ENCODE assay signal across 9 mouse cellular contexts in genomic region chr7:43873237-43873636, GRCm38 (mm10). TPM values are rescaled to one million over a fixed set of nuclear protein-coding genes. Genes with fewer than 3 reads are reported as not detected.
A peak's percentile ranks its signal among the peaks of the same experiment; 100 is the strongest.
DNase-seq lines count a peak whose midpoint lies in the region; ATAC-seq and TF ChIP-seq lines count a peak whose summit lies in the region.
"Had no signal": no experiment of that assay in that cellular context is flagged by ENCODE, and none has a peak within 500 bp of the region (broad histone marks: within the 10 kb centered on the region; RNA-seq: fewer than 3 reads in every experiment).

No protein-coding gene starts in this region.

- in situ Hi-C loops in ES-E14 (cut with MboI; ENCODE audit: low sequenced_read_pairs in 2 of 2, unreplicated experiment in 2 of 2): no loop called here

- no peaks in the 10 kb centered on the region for H3K9me3 ChIP-seq in ES-E14 (ENCODE audit: control insufficient read depth, insufficient read depth, low read depth, low read length)
- H3K9me3 ChIP-seq in embryonic facial prominence, embryonic 11.5 days (replicated peaks; ENCODE audit: control insufficient read depth, low read length): no peaks in the 10 kb centered on the region
- H3K9me3 ChIP-seq: limb, embryonic 15.5 days had no signal

- no peaks in the 10 kb centered on the region; a peak in 1 of 4 replicates for H3K4me1 ChIP-seq in ES-E14 (ENCODE audit: control insufficient read depth in 2 of 2, insufficient read depth in 2 of 2, low read length in 2 of 2, poor library complexity in 1 of 2)
- H3K4me1 ChIP-seq in embryonic facial prominence, embryonic 11.5 days (ENCODE audit: control insufficient read depth, insufficient read depth, low read length): no peaks in the 10 kb centered on the region

- WGBS in embryonic facial prominence, embryonic 11.5 days: 2% methylated on average over 10 of the region's 10 CpGs

- H3K27ac ChIP-seq in ES-E14 (ENCODE audit: insufficient read depth, low read depth, low read length, poor library complexity, severe bottlenecking): no peak overlapping the region
- no peak overlapping the region for H3K27ac ChIP-seq in embryonic facial prominence, embryonic 11.5 days (replicated peaks; ENCODE audit: low read depth, low read length)
- H3K27ac ChIP-seq: limb, embryonic 15.5 days had no signal

- 0 out of 2 replicates have a peak, but pooled peaks have one; percentile 34 for ATAC-seq in embryonic facial prominence, embryonic 11.5 days (replicated peaks; ENCODE audit: insufficient number of reproducible peaks, low FRiP score, low TSS enrichment, low read depth)
- ATAC-seq in monocyte, adult 5-6 weeks (replicated peaks; ENCODE audit: insufficient number of reproducible peaks, low FRiP score, low TSS enrichment, poor library complexity, severe bottlenecking): no peak

- DNase-seq in ES-E14 (ENCODE audit: low read depth, low spot score): peak; percentile 86
- peak; percentile 83 for DNase-seq in adrenal gland, postnatal 10 days
- DNase-seq in embryonic facial prominence, embryonic 11.5 days (ENCODE audit: low spot score): peak; percentile 87
- DNase-seq in heart, postnatal 4 days: peak; percentile 77
- DNase-seq in layer of hippocampus, adult 18-20 months (ENCODE audit: low spot score in 2 of 2): peak; percentile 58 to 82
- DNase-seq in lung, postnatal 10 days: peak; percentile 66
- DNase-seq in right cerebral cortex, postnatal 10 days (ENCODE audit: low spot score in 2 of 2): peak; percentile 81 to 89

- no peaks in the 10 kb centered on the region for H3K36me3 ChIP-seq in ES-E14 (ENCODE audit: control insufficient read depth, insufficient read depth, low read length, poor library complexity, severe bottlenecking)
- no peaks in the 10 kb centered on the region for H3K36me3 ChIP-seq in embryonic facial prominence, embryonic 11.5 days (replicated peaks; ENCODE audit: control insufficient read depth, insufficient read depth, low read depth, low read length)
- H3K36me3 ChIP-seq: limb, embryonic 15.5 days had no signal

- no peak overlapping the region for H3K4me3 ChIP-seq in ES-E14 (ENCODE audit: insufficient read depth in 1 of 2, low read depth in 1 of 2, low read length in 2 of 2, poor library complexity in 1 of 2, severe bottlenecking in 1 of 2)
- no peak overlapping the region for H3K4me3 ChIP-seq in embryonic facial prominence, embryonic 11.5 days (ENCODE audit: low read depth, low read length)
- H3K4me3 ChIP-seq: limb, embryonic 15.5 days had no signal

- H3K4me2 ChIP-seq in embryonic facial prominence, embryonic 11.5 days (ENCODE audit: low read depth, low read length): no peak overlapping the region
- H3K4me2 ChIP-seq: limb, embryonic 15.5 days had no signal

- H3K9ac ChIP-seq in ES-E14 (ENCODE audit: insufficient read depth, low read depth, low read length, poor library complexity, severe bottlenecking): no peak overlapping the region
- H3K9ac ChIP-seq in embryonic facial prominence, embryonic 11.5 days (replicated peaks; ENCODE audit: low read length): no peak overlapping the region
- H3K9ac ChIP-seq: limb, embryonic 15.5 days had no signal

- no peaks in the 10 kb centered on the region for H3K27me3 ChIP-seq in embryonic facial prominence, embryonic 11.5 days (ENCODE audit: control insufficient read depth, insufficient read depth, low read length)

TF ChIP-seq in ES-E14, 5 proteins besides CTCF, POLR2A, EP300 and RAD21:
- TF ChIP-seq CHD2 (IDR thresholded peaks at IDR 0.05; ENCODE audit: low read depth, low read length) (no peak), ZNF384 (IDR thresholded peaks at IDR 0.05; ENCODE audit: low read depth, low read length) (no peak), ZC3H11A (IDR thresholded peaks at IDR 0.05; ENCODE audit: borderline replicate concordance, low read depth, low read length) (peak; percentile 54; the same call in 1 of the 2 replicates)

RNA-seq across cellular contexts. Expression of gene Klk4, which starts 7.7 kb away (rescaled TPM):
- total RNA-seq in ES-E14 (2012; rRNA removed): not detected in 2 replicates
- total RNA-seq in adrenal gland, postnatal 10 days (2021): under 1 TPM; 0.21 to 0.24 TPM
- polyA plus RNA-seq in embryonic facial prominence, embryonic 11.5 days (2014; fragmentation: Nextera tagmentation; extraction: Ambion mirVana): 0.28 TPM in 1 of 2 replicates, not detected in the other
- total RNA-seq in heart, postnatal 4 days (2021): not detected
- not detected for total RNA-seq in layer of hippocampus, adult 18-20 months (2021)
- not detected in 3 replicates for total RNA-seq in monocyte, adult 5-6 weeks (2017)
- polyA plus RNA-seq: limb, embryonic 15.5 days had no signal

RNA-seq across cellular contexts. Expression of gene Klk5, which starts 31.5 kb away (rescaled TPM):
- not detected in 2 replicates for total RNA-seq in ES-E14 (2012; rRNA removed)
- not detected for total RNA-seq in adrenal gland, postnatal 10 days (2021)
- polyA plus RNA-seq in embryonic facial prominence, embryonic 11.5 days (2014; fragmentation: Nextera tagmentation; extraction: Ambion mirVana): not detected in 2 replicates
- total RNA-seq in heart, postnatal 4 days (2021): not detected
- not detected for total RNA-seq in layer of hippocampus, adult 18-20 months (2021)
- not detected in 3 replicates for total RNA-seq in monocyte, adult 5-6 weeks (2017)

RNA-seq across cellular contexts. Expression of gene Klk6, which starts 48.9 kb away (rescaled TPM):
- total RNA-seq in ES-E14 (2012; rRNA removed): 0.21 and 0.54 TPM in 2 replicates
- not detected for total RNA-seq in adrenal gland, postnatal 10 days (2021)
- polyA plus RNA-seq in embryonic facial prominence, embryonic 11.5 days (2014; fragmentation: Nextera tagmentation; extraction: Ambion mirVana): 0.29 TPM in 1 of 2 replicates, not detected in the other
- not detected for total RNA-seq in heart, postnatal 4 days (2021)
- 1 to 10 TPM in 1 of 2 experiments, under 1 TPM in 1; 0.89 to 1.0 TPM for total RNA-seq in layer of hippocampus, adult 18-20 months (2021)
- total RNA-seq in monocyte, adult 5-6 weeks (2017): not detected in 3 replicates
